Mouse (Mus musculus): ENCODE data around the gene Carmil1. TPM values are rescaled to one million over a fixed set of nuclear protein-coding genes. Genes with fewer than 3 reads are reported as not detected.
A peak's percentile ranks its signal among the peaks of the same experiment; 100 is the strongest.

The Carmil1 gene
- total RNA-seq, 2 experiments from 2014 or later, result 49.3 to 52.8 TPM

GRCm38 (mm10) chr13:24220441-24220970 is 60.1 kb downstream of the Carmil1 start:
- no peak for DNase-seq (ENCODE audit: low spot score in 2 of 2)

GRCm38 (mm10) chr13:24211229-24211628 is 69.4 kb downstream of the Carmil1 start:
- DNase-seq (ENCODE audit: low spot score in 2 of 2), result no peak

GRCm38 (mm10) chr13:24206097-24206496 is 74.5 kb downstream of the Carmil1 start:
- peak; percentile 16 to 55 for DNase-seq (ENCODE audit: low spot score in 2 of 2)

DNA sequence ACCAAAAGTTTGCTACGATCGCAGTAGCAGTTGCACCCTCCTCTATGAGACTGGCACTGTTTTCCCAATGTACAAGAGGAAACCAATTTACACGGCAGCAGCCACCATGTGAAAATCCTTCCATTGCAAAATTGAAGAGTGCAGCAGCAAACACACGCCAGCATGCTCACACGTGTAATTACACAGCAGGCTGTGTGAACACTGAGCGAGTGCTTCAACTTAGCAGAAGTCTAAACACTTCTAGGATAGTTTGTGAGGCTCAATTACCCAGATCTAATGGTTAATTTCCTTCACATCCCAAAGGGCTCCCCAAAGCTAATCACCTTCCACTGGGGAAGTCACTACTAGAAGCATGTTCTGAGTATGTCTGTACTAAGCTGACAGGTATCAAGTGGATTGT is 78.3 kb downstream of the Carmil1 start:
- no peak for DNase-seq (ENCODE audit: low spot score in 2 of 2)

DNA sequence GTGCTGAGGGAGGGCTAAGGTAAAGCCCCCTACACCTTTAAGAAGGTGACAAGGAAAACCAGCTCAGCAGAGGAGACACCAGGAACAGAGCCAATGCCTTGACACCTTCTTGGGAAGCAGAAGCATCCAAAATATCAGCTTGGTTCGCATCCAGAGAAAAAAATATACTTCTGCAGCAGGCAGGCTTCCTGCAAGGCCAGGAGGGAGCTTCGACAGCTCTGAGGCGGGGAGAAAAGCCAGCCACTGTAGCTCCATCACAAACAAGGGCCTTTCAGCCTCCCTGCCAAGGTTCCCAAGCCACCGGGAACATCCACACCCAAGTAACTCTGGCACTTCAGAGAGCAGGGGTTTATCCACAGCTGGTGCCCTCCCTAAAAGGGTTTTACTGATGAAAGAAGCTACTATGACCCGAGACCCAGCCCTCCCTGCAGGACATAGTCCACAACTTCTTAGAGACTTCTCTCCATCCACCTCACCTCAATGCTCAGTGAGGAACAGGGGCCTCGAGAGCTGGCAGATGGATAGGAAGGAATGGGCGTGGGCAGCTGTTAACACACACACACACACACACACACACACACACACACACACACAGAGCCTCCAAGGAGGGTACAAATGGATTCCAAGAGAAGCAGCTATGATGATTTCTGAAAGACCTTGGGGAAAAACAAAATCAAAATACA is 80.6 kb downstream of the Carmil1 start:
- DNase-seq (ENCODE audit: low spot score in 2 of 2), result peak in 1 of 2 experiments; percentile 38

DNA sequence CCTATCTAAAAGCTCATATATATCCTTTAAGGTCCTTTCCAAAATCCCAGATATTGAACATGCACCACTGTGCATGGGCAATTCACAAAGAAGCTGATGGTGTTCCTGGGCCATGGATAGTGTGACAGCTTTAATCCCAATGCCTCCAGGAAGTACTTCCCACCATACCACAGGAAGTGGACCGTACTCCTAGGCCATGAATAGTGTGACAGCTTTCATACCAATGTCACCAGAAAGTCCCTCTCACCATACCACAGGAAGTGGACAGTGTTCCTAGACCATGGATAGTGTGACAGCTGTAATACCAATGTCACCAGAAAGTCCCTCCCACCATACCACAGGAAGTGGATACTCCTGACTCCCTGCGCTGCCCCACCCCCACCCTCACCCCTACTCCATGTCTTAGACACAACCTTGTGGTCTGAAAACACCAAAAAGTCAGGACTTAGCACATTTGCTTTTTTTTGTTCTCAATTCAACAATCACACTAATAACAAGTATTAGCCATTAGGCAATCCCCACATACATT is 82.1 kb downstream of the Carmil1 start:
- no peak for DNase-seq (ENCODE audit: low spot score in 2 of 2)

DNA sequence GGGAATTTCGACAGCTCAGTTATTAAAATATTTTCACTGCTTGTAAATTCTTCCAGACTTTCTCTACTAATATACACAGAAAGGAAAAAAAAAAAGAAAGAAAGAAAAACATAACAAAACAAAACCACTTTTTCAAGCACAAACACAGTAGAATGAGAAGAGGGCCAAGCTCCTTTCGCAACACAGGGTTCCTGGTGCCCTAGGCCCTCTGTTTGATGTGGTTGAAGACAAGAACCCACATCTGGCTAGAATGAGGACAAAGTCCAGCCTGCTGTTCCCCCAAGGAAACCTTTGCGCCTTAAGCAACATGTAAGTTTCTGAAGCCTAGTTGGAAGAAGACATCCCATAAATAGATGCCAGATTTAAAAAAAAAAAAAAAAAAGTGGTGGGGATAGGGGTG is 85.2 kb downstream of the Carmil1 start:
- no peak for DNase-seq (ENCODE audit: low spot score in 2 of 2)

GRCm38 (mm10) chr13:24194018-24194417 is 86.6 kb downstream of the Carmil1 start:
- no peak for DNase-seq (ENCODE audit: low spot score in 2 of 2)

DNA sequence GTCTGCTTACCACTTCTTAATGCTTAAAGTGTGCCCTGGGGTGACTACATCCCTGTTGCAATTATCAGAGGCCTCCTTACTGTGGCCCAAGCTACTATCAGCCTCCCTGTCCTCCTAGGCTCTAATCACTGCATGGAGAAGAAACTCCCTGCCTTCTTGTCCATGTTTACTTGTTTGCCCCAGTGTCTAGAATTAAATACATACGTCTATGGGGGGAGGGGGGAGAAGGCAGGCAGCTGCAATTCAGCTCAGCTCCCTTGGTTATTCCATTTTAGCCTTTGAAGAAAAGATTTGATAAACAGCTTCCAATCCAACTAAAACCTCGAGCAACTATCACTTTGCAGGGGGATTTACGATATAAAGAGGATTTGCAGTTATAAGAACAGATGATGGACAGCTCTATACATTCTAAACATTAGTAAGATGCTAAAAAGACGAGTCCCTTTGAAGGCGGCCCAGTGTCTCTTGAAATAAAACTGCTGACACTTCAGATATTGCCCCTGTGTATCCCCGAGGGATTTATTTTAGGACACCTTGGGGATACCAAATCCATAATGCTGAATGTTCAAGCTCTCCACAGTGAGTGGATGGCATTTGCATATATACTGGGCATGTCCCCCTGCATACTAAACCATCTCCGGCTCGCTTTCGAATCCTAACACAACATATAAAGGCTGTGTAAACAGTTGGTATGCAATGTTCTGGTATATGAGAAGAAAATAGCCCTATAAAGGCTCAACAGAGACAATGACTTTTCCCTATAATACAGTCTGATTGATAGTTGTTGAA is 89.5 kb downstream of the Carmil1 start:
- DNase-seq (ENCODE audit: low spot score in 2 of 2), result no peak

DNA sequence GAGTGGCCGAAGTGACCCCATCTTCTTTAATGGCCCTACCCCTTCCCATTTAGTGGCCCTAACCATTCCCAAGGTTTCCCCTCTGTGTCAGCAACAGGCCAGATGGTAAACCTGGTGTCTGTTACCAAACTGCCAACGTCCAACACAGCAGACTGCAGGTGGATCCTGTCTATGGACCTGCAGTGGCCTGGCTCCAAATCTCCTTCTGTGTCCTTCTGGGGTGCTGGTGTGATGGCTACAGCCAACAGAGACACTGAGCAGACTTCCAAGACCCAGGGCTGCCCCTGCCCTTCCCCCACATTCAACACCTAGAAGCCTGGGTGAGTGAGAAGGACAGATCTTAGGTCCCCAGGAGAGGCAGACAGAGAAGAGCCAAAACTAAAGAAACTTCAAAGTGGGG is 93.6 kb downstream of the Carmil1 start:
- no peak for DNase-seq (ENCODE audit: low spot score in 2 of 2)

GRCm38 (mm10) chr13:24185641-24186040 is 95.0 kb downstream of the Carmil1 start:
- DNase-seq (ENCODE audit: low spot score in 2 of 2), result no peak

- DNase-seq (ENCODE audit: low spot score in 2 of 2), result no peak
Measured at GRCm38 (mm10) chr13:24182878-24183277, 97.7 kb downstream of the Carmil1 start.

DNA sequence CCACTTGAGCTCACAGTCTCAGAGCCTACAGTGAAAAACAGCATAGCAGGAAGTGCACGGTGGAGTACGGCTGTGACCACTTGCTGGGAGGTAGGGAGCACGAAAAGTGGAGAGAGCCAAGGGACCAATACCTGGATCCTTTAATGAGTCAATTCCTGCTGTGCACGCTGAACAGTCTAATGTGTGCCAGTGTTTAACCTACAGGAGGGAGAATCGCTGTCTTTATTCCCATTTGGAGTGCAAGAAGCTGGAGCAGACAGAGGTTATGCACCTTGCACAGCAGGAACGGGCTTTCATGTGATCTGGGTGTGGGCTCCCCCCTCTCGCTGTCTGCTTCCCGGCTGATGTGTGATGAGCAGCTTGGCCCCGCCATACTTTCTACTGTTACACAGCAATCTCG is 101.1 kb downstream of the Carmil1 start:
- no peak for DNase-seq (ENCODE audit: low spot score in 2 of 2)

DNA sequence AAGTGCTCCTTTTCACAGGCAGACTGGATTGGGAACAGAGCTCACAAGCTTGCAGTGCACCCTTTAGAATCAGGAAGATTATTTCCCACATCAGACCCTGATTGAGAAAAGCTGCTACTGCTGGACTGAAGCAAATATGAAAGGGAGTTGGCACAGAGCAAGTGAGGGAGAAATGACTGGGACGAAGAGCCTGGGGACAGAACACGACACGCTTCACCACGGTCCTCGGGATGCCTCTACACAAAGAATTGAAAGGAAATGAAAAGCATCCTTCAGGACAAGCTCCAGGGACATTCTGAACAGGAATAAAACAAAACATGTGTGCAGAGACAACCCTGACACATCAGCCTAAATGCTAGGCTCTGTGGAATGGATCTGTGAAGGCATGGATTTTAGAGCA is 103.0 kb downstream of the Carmil1 start:
- DNase-seq (ENCODE audit: low spot score in 2 of 2), result no peak

DNA sequence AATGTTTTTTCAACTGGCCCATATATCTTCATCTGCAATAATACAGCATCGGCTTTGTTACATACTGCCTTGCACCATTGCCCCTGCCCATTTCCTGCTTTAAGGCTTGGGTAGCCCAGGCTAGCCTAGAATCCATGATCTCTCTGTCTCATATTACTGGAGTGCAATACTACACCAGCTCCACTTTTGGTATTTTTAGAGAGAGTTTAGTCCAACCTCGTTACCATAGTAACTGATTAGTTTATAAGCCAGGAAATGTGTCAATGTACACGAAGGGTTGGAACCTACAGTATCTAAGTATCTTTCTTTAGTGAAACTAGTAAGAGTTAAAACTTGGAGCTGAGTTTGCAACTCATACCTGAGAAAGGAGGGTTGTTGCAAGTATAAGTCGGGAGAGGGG is 103.8 kb downstream of the Carmil1 start:
- no peak for DNase-seq (ENCODE audit: low spot score in 2 of 2)

GRCm38 (mm10) chr13:24169658-24170057 is 110.9 kb downstream of the Carmil1 start:
- DNase-seq (ENCODE audit: low spot score in 2 of 2), result peak in 1 of 2 experiments; percentile 25

- DNase-seq (ENCODE audit: low spot score in 2 of 2), result no peak
Measured at GRCm38 (mm10) chr13:24163368-24163767, 117.2 kb downstream of the Carmil1 start.

DNA sequence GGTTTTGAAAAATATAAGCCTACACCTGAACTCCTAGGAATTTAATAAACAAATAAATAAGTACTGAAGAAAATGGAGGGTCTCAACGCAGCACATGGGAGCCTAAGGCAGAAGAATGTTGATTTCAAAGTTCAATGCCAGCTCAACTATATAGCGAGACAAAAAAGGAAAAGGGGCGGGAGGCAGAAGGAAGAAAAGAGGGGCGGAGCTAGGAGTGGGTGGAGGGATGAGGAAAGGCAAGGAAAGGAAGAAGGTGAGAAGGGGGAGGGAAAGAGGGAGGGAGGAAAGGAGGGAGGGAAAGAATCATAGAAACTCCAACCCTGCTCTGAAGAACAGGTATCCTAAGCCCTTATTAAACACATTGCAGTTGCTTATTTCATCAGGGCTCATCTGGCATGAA is 119.5 kb downstream of the Carmil1 start:
- no peak for DNase-seq (ENCODE audit: low spot score in 2 of 2)

DNA sequence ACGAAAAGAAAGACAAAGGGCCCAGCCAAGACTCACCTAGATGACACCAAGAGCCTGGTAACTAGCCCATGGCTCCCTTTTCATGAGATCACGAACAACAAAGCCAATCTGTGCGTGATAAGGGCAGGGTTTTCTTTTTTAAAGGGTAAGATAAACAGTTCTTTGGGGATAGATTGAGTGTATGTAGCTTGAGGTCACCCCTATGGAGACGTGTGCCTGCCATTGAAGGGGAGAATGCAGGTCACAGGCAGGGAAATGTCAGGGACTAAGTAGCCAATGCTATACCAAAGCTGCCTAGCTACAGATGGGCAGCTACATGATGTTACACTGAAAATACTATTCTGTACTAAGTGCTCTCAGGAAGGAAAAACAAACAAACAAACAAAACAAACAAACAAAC is 120.6 kb downstream of the Carmil1 start:
- no peak for DNase-seq (ENCODE audit: low spot score in 2 of 2)

- DNase-seq (ENCODE audit: low spot score in 2 of 2), result no peak
Measured at GRCm38 (mm10) chr13:24159190-24159965, 121.2 kb downstream of the Carmil1 start.

GRCm38 (mm10) chr13:24157560-24158011 is 123.0 kb downstream of the Carmil1 start:
- peak; percentile 26 to 39 for DNase-seq (ENCODE audit: low spot score in 2 of 2)

All from layer of hippocampus, postnatal 14 days (tissue).